Mouse (Mus musculus) bone marrow, adult 2 months (tissue): ENCODE results near the gene Piezo1. TPM values are rescaled to one million over a fixed set of nuclear protein-coding genes. Genes with fewer than 3 reads are reported as not detected.

Experiments
- H3K27ac ChIP-seq: fragments of 200-500 bp; 2 replicates; pipeline ENCODE4 v1.5.1; 2012; ENCODE audit warnings: low read depth, mild to moderate bottlenecking, control low read depth, inconsistent platforms, low read length; ENCODE audit not compliant: control insufficient read depth, poor library complexity, insufficient read depth
- H3K4me1 ChIP-seq: fragments of 200-500 bp; 2 replicates; pipeline ENCODE4 v1.6.1; 2011; ENCODE audit warnings: low read length; ENCODE audit not compliant: control insufficient read depth, insufficient read depth
- H3K4me3 ChIP-seq: fragments of 200-500 bp; replicated peaks from 2 replicates; pipeline ENCODE3; 2011; ENCODE audit warnings: mild to moderate bottlenecking, low read depth, low read length, control low read depth; ENCODE audit not compliant: control insufficient read depth
- CTCF ChIP-seq: fragments of 200-500 bp; IDR thresholded peaks from 2 replicates; pipeline ENCODE4 v1.5.1; 2011; ENCODE audit warnings: low read length, control low read depth; ENCODE audit not compliant: control insufficient read depth, insufficient read depth
- POLR2A ChIP-seq: fragments of 200-500 bp; IDR thresholded peaks from 2 replicates; pipeline ENCODE4 v1.6.1; 2011; ENCODE audit warnings: low read depth, mild to moderate bottlenecking, control low read depth, low read length, borderline replicate concordance; ENCODE audit not compliant: control insufficient read depth
- WGBS: fragments of 180-500 bp; shearing (Covaris S2); methylation state at CpG from one replicate; pipeline ENCODE4 v1.1.7; 2018; 5-methylcytosine and 5-hydroxymethylcytosine counted together
- polyA plus RNA-seq: library from polyadenylated mRNA; stranded (reverse); fragments of >200 nt; gene quantifications from 2 replicates; pipeline ENCODE4 v1.2.4, GENCODE M21; 2011; ENCODE audit warnings: low replicate concordance; ENCODE audit not compliant: missing spikeins, insufficient read depth, insufficient read length

The Piezo1 gene
- polyA plus RNA-seq, 1 experiment, result 49.3 TPM

GRCm38 (mm10) chr8:122546066-122546755, 4.9 kb downstream of the Piezo1 start:
- peak overlapping the region; percentile 84 for H3K27ac ChIP-seq
- peaks cover 15% of the 10 kb centered on the region for H3K4me1 ChIP-seq
- TF ChIP-seq POLR2A (no peak), CTCF (no peak)
- no peak overlapping the region for H3K4me3 ChIP-seq
- WGBS, result 69% methylated on average over 7 of the region's 7 CpGs

GRCm38 (mm10) chr8:122544138-122544537, 7.0 kb downstream of the Piezo1 start:
- WGBS, result 85% methylated on average over 8 of the region's 8 CpGs
- Histone ChIP-seq H3K4me3 (no peak overlapping the region), H3K4me1 (peaks cover 15% of the 10 kb centered on the region), H3K27ac (no peak overlapping the region)
- no peak for TF ChIP-seq CTCF

GRCm38 (mm10) chr8:122538310-122539076, 12.6 kb downstream of the Piezo1 start:
- Histone ChIP-seq H3K4me3 (no peak overlapping the region), H3K4me1 (peaks cover 5% of the 10 kb centered on the region), H3K27ac (peak overlapping the region; percentile 38)
- 72% methylated on average over 9 of the region's 9 CpGs for WGBS
- TF ChIP-seq CTCF, result no peak
- no peak for TF ChIP-seq POLR2A

- H3K27ac ChIP-seq, result peak overlapping the region; percentile 84
- no peak overlapping the region for H3K4me3 ChIP-seq
- WGBS, result 47% methylated on average over 2 of the region's 2 CpGs
- TF ChIP-seq CTCF, result no peak
- TF ChIP-seq POLR2A, result no peak
- peaks cover 5% of the 10 kb centered on the region for H3K4me1 ChIP-seq
These were observed 13.3 kb downstream of the Piezo1 start for GRCm38 (mm10) chr8:122537812-122538211.

GRCm38 (mm10) chr8:122537033-122537432, 14.1 kb downstream of the Piezo1 start:
- peaks cover 5% of the 10 kb centered on the region for H3K4me1 ChIP-seq
- no peak overlapping the region for H3K4me3 ChIP-seq
- peak overlapping the region; percentile 84 for H3K27ac ChIP-seq
- TF ChIP-seq CTCF (no peak), POLR2A (no peak)
- 74% methylated on average over 6 of the region's 6 CpGs for WGBS

GRCm38 (mm10) chr8:122531312-122531711, 19.8 kb downstream of the Piezo1 start:
- no peak for TF ChIP-seq POLR2A
- TF ChIP-seq CTCF, result no peak
- Histone ChIP-seq H3K27ac (no peak overlapping the region), H3K4me3 (no peak overlapping the region), H3K4me1 (no peaks in the 10 kb centered on the region)
- WGBS, result 91% methylated on average over 8 of the region's 8 CpGs

- Histone ChIP-seq H3K4me3 (no peak overlapping the region), H3K27ac (no peak overlapping the region), H3K4me1 (no peaks in the 10 kb centered on the region; the same call in 1 of the 2 replicates)
- 89% methylated on average over 4 of the region's 4 CpGs for WGBS
- TF ChIP-seq CTCF, result no peak
- TF ChIP-seq POLR2A, result no peak
These were observed 22.0 kb downstream of the Piezo1 start for GRCm38 (mm10) chr8:122529159-122529558.

- H3K4me1 ChIP-seq, result peaks cover 3% of the 10 kb centered on the region; the same call in 1 of the 2 replicates
- WGBS, result 93% methylated on average over 3 of the region's 3 CpGs
- TF ChIP-seq CTCF, result no peak
- no peak for TF ChIP-seq POLR2A
These were observed 23.2 kb downstream of the Piezo1 start for GRCm38 (mm10) chr8:122527937-122528336.

More at GRCm38 (mm10) chr8:122527937-122528336, 23.2 kb downstream of the Piezo1 start:
- Histone ChIP-seq H3K27ac (no peak overlapping the region), H3K4me3 (no peak overlapping the region)
